Mouse (Mus musculus) megakaryocyte, embryonic 14.5 days (primary cell): Measurements from ENCODE around the gene Hnrnpu.

ENCODE experiments used
- FLI1 ChIP-seq: IDR thresholded peaks from 2 replicates; pipeline ENCODE4 v1.6.1; 2012; ENCODE audit warnings: low read length, inconsistent platforms, mixed read lengths
- GATA1 ChIP-seq: IDR thresholded peaks from 3 replicates; pipeline ENCODE4 v1.6.1; 2012; ENCODE audit warnings: mixed read lengths, low read length, inconsistent platforms, borderline replicate concordance

DNA sequence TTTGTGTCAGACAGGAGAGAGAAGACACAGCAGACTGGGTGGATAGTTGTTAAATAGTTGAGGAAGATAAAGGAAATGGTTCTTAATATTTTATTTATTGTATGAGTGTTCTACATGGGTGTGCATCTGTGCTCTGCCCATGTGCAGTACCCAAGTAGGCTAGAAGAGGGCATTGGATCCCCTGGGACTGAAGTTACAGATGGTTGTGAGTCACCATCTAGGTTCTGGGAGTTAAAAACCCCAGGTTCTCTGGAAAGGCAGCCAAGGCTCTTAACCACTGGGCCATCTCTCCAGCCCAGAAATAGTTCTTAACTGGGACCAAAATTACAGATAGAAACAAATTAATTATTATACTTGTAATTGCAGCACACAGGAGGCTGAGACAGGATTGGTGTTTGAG lies 37.8 kb upstream of the Hnrnpu start:
- TF ChIP-seq GATA1 (no peak), FLI1 (no peak)
